Mouse (Mus musculus) spleen, postnatal 4 days (tissue): ENCODE data around the gene Depdc1b.

ENCODE experiments used
- DNase-seq, 2 experiments: peaks; one replicate each; pipeline ENCODE4 v3.0.0; 2022; ENCODE audit warnings: low spot score in 2 of 2

The Depdc1b gene

DNA sequence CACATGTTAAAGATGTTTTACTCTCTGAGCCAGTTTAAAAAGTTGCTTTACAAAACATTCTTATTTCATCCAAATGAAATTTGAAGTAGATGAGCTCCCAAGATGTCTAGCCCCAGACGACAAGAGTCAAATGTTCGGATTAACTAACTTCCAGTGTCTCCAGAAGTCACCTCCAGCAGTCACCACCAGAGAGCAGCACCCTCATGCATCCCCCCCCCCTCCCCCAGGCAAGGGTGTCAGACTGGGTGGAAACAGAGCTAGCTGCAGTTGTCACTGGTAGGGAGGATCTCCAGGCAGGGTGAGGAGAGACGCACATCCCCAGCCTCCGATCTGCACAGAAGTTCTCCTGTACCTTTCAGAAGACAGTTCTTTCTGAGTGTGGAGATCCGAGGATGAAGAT is 37.6 kb downstream of the Depdc1b start:
- DNase-seq, result no peak

DNA sequence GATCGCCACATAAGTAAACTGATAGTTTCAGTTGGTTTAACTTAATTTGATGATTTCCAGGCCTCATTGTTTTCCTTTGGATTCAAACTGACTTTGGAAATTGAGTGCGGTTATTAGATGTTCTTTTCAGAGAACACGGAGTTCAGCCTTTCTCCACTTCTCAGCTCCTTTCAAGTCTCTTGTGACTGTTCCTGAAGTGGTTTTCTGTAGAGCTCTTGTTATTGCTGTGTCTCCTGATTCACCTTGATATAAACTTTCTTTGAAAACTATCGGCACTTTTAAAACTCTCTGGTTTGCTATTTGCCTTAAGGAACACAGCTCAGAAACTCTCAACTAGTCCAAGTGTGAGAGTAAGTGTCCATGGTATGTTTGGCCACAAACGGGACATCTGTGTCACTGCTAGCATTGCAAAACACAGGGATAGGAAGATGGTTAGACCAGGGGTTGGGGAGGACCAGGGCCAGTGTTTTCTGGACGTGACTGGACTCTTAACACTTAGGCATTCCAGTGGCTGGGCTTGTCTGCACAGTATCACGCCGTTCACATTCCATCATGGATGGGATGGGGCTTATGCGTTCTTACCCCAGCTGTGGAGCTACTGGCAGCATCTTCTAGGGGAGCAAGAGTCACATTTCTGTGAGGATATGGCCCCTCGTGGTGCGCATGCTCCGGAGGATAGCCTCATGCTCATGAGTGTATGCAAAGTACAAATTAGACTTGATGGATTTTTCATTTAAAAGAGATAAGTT is 38.8 kb downstream of the Depdc1b start:
- DNase-seq, result no peak

GRCm38 (mm10) chr13:108357362-108357761 is 41.2 kb downstream of the Depdc1b start:
- DNase-seq, result no peak

DNA sequence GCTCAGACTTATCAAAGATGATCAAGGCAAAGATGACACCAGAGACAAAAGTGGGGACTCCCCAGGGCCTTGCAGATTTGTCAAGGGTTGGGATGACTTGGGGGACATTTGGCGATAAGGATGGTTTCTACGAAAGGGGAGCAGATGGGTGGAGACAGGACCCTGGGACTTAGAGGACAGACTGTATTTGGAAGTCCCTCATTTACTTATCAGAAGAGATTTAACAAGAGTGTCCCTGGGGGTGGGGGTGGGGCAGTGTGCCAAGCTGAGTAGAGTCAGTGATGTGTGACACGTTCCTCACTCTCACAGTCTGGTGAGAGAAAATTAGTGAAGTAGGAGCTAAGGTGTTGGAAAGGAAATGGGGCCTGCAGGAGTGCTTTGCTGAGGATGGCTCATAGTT is 42.1 kb downstream of the Depdc1b start:
- no peak for DNase-seq

DNA sequence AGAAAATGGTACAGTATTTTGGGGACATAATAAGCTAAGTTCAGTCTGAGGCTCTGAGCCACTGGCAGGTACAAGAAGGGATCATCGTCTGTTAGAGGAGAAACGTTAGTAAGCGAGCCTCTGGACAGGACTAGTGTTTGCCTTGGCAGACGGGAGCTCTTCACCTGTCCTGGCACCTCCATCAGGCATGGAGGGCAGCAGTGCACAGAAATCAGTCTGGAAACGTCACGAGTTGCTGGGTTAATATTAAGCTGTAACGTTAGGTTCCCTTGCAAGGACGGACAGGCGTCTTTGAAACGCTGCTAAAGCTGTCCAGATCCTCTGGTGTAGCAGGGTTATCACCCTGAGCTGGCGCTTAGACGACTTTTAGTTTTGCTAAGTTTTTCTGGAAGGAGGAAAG is 51.4 kb downstream of the Depdc1b start:
- DNase-seq, result no peak

DNA sequence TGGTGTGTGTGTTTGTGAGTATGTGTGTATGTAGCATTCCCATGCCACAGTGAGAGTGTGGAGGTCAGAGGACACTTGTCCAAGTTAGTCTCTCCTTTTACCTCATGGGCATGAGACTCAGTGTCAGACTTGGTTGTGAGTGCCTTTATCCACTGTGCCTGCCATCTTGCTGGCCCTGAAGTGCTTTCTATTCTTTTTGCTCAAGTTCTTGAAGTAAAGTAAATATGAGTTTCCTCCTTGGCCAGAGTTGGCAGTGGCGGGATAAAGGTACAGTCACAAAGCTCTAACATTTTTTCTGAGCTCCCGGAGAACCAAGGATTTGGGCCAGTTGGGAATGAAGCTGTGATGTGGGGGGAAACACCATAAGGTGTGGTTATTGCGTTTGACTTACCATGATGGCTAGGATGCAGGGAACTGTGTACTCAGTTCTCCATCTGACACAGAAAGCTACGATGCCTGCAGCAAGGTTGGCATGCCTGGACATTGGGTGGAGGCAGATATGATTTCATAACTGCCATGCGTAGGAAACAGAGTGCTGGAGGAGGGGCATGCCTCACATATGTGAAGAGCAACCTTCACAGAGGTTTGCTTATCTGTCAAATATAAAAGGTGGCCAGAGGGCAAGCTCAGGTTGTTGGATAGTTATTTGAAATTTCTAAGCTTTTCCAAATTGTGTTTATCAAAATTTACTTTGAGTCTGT is 54.3 kb downstream of the Depdc1b start:
- DNase-seq, result no peak

DNA sequence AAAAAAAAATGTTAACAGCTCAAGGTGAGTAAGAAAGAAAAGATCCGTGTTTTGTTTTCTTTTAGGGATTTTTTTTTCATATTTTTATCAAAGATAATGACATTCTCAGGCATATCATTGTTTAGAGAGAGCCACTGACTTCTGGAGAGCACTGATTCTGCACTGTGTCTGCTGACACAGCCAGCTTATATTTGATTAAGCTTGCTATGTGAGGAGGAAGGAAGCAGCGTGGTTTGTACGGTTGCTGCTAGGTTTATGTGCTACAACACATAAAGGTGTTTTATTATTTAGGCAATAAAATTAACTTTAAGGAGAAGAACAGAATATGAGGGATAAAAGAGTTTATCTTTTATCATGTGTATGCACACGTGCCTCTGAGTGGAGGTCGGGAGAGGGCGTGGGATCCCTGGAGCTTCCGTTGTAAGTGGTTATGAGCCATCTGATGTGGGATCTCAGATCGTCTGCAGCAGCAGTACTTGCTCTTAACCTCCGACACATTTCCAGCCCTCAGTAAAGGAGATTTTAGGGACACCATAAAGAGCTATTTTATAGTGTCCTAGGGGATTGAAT is 55.3 kb downstream of the Depdc1b start:
- DNase-seq, result no peak

- no peak for DNase-seq
Measured at GRCm38 (mm10) chr13:108373231-108373630, 57.1 kb downstream of the Depdc1b start.

- no peak for DNase-seq
Measured at GRCm38 (mm10) chr13:108376637-108377036, 60.5 kb downstream of the Depdc1b start.

- no peak for DNase-seq
Measured at GRCm38 (mm10) chr13:108381161-108381560, 65.0 kb downstream of the Depdc1b start.

GRCm38 (mm10) chr13:108383051-108383450 is 66.9 kb downstream of the Depdc1b start:
- DNase-seq, result no peak

GRCm38 (mm10) chr13:108386058-108386457 is 69.9 kb downstream of the Depdc1b start:
- DNase-seq, result no peak

- no peak for DNase-seq
Measured at GRCm38 (mm10) chr13:108390565-108390964, 74.4 kb downstream of the Depdc1b start.

GRCm38 (mm10) chr13:108403197-108403596 is 87.1 kb downstream of the Depdc1b start:
- DNase-seq, result no peak

- peak in 1 of 2 experiments; percentile 24 for DNase-seq
Measured at GRCm38 (mm10) chr13:108404372-108404771, 88.2 kb downstream of the Depdc1b start.

GRCm38 (mm10) chr13:108415464-108415863 is 99.3 kb downstream of the Depdc1b start:
- DNase-seq, result no peak

DNA sequence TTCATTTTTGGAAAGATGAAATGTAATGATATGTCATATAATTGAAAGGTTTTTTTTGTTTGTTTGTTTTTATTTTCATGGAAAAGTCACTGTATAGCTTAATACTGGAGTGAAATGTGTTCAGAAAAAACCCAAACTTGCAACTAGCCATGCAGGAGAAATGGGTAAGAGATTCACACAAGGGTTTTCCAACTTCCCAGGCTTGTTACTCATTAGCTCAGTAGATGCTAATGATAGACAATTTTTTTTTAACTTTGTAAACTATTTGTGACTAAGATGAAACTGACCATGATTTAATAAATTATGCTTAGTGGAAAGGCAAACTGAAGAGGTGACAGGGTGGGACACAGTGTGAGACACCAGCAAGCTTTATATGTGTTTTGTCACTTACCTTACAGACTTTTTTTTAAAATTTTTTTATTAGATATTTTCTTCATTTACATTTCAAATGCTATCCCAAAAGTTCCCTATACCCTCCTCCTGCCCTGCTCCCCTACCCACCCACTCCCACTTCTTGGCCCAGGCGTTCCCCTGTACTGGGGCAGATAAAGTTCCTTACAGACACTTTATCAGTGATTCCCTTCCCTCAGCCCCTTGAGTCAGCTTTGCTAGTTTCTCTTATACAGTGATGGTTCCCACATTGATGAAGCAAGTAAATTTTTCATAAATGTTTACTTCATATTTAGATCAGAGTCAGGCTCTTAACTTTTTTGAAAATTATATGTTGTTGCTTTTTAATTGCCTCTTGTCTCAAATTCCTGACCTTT is 102.8 kb downstream of the Depdc1b start:
- DNase-seq, result no peak

GRCm38 (mm10) chr13:108426322-108426721 is 110.2 kb downstream of the Depdc1b start:
- DNase-seq, result no peak

GRCm38 (mm10) chr13:108428809-108429208 is 112.7 kb downstream of the Depdc1b start:
- DNase-seq, result no peak

DNA sequence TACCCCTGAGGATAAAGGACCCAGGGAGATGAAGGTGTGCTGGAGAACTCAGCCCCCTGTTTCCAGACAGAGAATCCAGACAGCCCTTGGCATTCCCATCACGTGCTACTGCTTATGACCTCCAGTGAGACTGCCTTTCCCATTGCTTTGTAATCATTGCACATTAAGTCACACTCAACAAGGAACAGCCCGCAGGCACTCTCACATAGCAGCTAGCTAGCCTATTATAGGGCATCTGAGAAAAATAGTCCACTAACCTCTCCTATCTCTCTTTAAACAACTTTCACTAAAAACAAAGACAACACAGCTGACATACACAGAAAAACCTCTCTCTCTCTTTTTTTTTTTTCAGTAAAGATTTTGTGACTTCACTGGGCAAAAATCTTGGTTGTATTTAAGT is 113.5 kb downstream of the Depdc1b start:
- DNase-seq, result no peak

GRCm38 (mm10) chr13:108431776-108432175 is 115.6 kb downstream of the Depdc1b start:
- DNase-seq, result no peak

GRCm38 (mm10) chr13:108435687-108436086 is 119.6 kb downstream of the Depdc1b start:
- DNase-seq, result no peak
